Mouse (Mus musculus) frontal cortex, postnatal 14 days (tissue): ENCODE data around the gene Tecpr2.

Source experiments
- DNase-seq, 2 experiments: peaks; one replicate each; pipeline ENCODE4 v3.0.0; 2022; ENCODE audit warnings: low spot score in 2 of 2

Tecpr2 gene

DNA sequence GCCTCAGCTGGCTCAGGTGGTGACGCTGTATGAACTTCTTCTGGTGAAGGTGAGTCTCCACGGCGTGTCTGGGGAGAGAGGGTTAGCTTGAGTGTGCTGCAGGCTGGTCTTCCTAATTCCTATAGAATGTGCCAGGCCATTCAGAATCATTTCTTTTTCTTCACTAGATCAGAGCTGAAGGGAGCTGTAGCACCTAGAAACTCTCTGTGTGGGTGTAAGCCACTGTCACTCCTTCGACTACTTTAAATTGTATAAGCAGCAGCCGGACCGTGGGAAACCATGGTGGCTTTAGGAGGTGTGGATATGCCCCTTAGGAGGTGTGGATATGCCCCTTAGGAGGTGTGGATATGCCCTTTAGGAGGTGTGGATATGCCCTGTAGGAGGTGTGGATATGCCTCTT lies 25.1 kb upstream of the Tecpr2 start:
- DNase-seq, result no peak

DNA sequence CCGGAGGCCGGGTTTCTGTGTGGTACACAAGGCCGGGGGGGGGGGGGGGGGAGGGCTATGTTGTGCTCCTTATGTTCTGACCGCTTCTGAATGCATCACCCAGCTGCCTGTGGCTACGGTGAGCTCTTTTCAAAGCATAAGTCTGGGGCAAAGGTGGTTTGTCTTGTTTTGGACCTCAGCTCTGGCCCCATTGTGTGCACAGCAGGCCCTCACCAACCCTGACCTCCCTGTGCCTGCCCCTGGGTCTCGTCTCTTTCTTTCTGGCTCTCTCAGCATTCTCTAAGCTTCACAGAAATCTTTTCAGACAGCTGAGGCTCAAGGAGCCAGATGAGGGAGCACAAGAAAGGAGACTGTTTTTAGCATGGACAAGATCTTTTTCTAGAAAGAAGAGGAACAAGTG lies 23.5 kb upstream of the Tecpr2 start:
- no peak for DNase-seq

DNA sequence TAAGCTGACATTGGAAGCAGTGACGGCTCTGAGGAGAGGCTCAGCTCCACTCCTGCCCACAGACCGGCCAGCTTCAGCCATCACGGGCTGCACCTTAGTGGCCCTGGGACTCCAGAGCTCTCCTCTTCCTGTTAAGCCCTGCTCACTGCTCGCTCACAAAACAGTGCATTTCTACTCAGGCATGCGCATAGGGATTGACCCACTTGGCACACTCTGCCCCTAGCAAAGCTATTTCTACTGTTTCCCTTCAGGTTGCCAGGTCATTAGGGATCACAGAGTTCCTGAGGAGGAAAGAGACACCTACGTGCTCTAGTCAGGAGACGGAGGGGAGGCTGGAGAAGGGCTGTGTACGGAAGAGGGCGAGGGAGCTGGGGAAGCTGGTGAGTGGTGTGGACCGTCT lies 23.1 kb upstream of the Tecpr2 start:
- DNase-seq, result no peak

- DNase-seq, result no peak
Observed at GRCm38 (mm10) chr12:110870107-110870506, 19.0 kb upstream of the Tecpr2 start.

DNA sequence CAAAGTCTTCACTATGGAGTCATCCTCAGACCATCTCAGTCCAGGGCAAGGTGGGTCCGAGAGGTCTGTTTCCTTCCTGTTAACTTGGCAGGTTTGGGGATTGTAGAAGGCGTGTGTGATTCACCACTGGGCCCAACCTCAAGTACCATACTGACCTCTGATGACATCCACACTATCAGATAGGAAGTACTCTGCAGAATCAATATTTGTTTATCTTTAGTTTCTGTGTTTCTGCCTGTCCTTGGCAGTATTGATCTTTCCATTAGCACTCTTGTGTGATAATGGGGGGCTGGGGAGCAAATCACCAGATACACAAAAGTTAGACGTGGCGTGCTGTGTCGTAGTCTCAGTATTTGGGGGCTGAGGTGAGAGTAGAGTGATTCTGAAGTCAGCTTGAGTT lies 17.8 kb upstream of the Tecpr2 start:
- no peak for DNase-seq

- no peak for DNase-seq
Observed at GRCm38 (mm10) chr12:110875351-110875750, 13.7 kb upstream of the Tecpr2 start.

DNA sequence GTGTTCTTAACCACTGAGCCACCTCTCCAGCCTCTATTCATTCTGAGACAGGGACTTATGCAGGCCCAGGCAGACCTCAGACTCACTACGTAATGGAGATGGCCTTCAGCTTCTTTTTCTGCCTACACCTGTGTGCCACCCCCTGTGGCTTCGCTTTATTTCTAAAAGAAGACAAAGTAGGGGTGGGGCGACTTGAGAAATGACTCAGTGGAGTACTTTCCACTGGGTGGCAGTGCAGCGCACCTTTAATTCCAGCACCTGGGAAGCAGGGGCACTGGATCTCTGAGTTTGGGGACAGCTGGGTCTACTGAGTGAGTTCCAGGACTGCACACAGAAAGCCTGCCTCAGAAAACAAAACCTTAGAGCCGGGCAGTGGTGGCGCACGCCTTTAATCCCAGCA lies 6.8 kb upstream of the Tecpr2 start:
- no peak for DNase-seq

DNA sequence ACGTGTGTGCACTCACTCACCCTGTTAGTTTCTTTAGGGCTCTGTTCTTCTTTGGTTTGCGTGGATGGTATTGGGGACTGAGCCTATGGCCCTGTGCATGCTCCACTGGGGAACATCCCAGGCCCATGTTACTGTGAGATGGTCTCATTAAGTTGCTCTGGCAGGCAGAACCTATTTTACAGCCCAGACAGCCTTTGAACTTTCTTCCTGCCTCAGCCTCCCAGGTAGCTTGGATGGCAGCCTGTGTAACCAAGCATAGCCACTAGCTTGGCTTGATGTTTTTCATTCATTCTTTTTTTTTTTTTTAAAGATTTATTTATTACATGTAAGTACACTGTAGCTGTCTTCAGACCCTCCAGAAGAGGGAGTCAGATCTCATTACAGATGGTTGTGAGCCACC lies 3.8 kb upstream of the Tecpr2 start:
- DNase-seq, result no peak

DNA sequence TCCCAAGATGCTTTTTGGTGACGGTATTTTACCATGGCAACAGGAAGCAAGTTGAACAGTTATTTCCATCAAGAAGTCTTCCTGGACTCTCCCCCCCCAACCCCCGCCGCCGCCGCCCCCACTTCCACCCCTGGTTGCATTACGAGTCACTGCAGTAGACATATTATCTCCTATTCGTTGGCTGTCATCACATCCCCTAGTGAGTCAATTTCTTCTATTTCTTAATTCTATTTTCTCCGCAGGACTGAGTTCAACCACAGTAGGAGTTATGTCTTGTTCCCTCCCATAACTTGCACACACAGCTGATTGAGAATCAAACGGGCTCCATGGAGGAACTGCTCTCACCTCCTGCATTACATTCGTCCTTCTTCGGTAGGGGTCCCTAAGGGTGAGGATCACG lies 958 bp upstream of the Tecpr2 start:
- no peak for DNase-seq

DNA sequence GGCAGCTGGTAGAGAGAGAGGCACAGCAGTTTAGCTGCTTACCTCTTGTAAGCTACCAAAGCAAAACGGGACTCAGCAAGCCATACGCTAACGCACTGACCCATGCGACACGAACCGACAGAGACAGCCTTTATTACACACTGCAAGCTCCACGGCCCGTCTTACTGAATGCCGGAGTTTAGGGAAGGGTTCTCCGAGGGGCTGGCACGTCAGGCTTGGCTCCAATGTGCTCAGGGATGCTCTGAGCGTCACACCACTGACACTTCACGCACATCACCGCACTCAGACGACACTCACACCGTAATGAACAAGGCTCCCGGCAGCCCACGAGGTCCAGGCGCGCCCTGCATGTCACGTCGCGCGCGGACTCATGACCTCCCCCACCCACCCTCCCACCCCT lies 458 bp upstream of the Tecpr2 start:
- no peak for DNase-seq

GRCm38 (mm10) chr12:110891887-110892286 lies 2.8 kb downstream of the Tecpr2 start:
- DNase-seq, result no peak

DNA sequence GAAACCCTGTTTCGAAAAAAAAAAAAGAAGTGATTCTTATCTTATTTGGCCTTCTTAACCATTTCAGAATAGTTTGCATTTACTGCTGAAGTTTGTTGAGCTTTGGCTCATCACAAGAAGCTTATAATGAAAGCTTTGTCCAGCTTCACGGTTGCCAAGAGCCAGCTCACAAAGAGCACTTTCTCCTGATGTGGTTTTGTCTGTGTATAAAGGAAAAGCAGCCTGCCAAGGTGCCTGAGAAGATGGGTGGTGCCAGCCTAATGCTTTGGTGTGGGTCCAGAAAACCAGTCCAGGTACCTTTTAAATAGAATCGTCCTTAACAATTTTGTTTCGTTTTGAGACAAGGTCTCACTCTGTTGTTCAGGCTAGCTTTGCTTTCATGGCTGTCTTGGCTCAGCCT lies 13.0 kb downstream of the Tecpr2 start:
- no peak for DNase-seq

DNA sequence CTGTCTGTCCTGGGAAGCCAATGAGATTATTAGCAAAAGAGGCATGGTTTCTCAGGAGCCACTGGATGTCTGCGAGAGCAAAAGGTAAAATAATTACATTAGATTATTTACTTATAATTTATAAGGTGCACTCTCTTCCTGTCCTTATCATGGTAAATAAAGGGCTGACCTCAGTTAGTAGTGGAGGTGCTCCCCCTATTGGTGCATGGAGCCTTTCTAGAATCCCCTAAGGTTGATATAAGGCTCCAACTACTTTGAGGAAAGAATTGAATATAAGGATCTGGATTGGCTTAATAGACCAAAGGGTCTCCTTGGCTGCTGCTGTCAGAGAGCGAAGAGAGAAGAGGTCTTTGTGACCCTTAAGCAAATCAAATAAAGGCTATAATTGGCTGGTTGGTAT lies 14.5 kb downstream of the Tecpr2 start:
- no peak for DNase-seq

DNA sequence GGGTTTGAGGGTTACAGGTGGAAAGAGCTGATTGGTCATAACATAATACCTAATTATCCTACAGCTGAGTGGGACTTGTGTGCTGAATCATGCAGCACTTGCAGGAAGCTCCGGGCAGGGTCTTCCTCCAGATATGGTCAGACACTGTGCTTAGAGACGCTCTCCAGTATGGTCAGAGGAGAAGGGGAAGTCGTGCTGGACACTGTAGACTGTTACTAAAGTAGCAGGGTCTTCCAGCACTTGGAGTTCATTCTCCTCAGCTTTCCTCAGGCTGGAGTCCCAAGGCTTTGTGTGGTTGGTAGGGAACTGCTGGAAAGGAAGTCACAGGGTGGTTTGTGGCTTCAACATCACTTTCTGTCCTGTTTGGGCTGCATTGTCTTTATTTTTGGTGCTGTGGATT lies 18.8 kb downstream of the Tecpr2 start:
- DNase-seq, result no peak

- DNase-seq, result no peak
Observed at GRCm38 (mm10) chr12:110909962-110910361, 20.9 kb downstream of the Tecpr2 start.

DNA sequence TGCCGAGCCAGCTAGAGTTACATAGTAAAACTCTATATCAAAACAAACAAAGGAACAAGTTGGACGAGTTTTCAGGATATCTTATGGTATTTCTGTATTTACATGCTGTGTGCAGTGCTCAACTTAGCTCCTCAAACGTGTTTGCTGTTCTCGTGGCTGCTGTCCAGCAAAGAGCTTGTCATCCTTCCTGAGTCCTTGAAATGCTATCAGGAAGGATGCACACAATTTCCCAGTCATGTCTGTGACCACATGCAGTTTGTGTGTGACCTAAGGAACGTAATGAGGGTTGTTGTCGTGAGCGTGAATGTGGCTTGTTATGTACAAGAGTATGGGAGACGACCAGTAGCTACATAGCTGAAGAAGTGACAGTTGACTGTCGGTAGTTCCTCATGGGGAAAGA lies 26.7 kb downstream of the Tecpr2 start:
- DNase-seq, result no peak

GRCm38 (mm10) chr12:110920254-110920653 lies 31.2 kb downstream of the Tecpr2 start:
- no peak for DNase-seq

GRCm38 (mm10) chr12:110921572-110921971 lies 32.5 kb downstream of the Tecpr2 start:
- no peak for DNase-seq

- DNase-seq, result no peak
Observed at GRCm38 (mm10) chr12:110932820-110933219, 43.8 kb downstream of the Tecpr2 start.

DNA sequence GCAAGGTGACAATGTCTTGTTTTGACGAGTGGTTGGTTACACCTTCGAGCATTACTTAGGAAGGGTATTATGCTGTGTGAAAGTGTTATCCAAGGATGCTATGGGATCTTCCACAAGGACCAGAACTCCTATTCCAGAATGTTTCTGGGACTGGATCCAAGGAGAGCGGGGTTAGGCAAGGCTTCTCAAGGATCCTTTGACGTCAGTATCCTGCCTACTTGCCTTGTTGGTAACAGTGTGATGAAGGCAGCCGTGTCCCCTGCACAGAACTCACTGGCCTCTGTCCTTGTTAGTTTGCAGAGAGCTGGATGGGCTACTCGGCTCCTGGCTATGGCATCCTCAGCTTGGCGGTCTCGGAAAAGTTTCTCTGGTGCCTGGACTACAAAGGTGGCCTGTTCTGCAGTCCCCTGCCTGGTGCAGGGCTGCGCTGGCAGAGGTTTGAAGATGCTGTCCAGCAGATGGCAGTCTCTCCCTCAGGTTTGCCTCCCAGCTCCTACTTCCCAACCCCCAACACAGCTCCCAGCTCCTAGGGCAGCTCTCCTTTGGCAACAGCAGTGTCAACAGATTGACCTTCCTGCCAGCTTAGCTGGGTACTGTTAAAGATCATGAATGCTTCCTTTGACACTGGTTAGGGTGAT lies 47.0 kb downstream of the Tecpr2 start:
- DNase-seq, result peak; percentile 72 to 73

DNA sequence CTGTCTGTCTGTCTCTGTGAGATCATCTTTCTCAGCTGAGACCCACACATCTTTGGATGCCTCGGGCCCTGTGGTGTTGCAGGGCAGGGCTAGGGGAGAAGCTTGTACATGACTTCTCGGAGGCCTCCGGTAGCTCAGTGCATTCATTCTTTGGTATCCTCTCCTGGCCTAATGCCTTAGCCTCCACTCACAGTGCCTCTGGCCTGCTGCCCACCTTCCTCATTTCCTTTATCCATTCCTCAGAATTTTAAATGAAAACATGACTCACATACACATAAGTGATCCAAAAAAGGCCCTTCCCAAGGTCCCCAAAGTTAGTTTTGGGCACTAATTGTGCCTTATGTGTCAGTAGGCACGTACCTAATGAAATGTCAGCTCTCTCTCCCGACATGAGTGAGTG lies 48.4 kb downstream of the Tecpr2 start:
- DNase-seq, result no peak

DNA sequence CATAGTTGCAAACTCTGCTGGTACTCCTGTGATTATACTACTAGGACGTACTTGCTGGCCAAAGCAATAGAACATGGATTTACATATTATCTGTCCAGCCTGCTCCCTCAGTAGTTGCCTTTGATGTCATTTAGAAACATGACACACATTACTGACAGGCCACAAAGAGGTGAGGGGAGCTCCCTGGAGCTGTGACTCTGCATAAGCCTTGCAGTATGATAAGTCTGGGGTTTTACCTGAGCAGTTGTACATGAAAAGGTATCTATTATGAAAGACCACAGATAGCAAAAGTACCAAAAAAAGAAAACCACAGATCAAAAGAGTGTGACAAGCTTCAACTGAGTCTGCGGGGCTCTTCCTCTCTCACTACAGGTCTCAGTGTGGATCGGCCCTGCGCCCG lies 50.3 kb downstream of the Tecpr2 start:
- DNase-seq, result no peak

DNA sequence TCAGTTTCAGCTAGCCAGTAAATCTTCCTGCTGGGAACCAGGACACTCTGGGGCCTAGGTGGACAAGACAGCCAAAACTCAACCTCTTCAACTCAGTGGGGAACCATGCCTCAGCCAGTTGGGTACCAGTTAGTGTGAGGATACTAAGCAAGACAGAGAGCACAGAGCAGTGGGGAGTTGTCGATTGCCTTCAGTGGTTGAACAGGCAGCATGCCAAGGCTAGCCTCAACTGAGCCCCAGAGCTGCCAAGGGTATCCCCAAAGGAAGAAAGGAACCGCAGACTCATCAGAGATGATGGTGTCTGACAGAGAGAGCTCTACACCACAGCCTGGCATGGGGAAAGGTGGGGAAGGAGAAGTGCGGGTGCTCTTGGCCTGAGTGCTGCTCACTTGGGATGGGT lies 51.8 kb downstream of the Tecpr2 start:
- no peak for DNase-seq

GRCm38 (mm10) chr12:110946216-110946615 lies 57.2 kb downstream of the Tecpr2 start:
- no peak for DNase-seq
